Mouse (Mus musculus) bone marrow, adult 2 months (tissue): ENCODE results near the gene Rasal3.
A peak's percentile ranks its signal among the peaks of the same experiment; 100 is the strongest.

ENCODE experiments used
- CTCF ChIP-seq: fragments of 200-500 bp; IDR thresholded peaks from 2 replicates; pipeline ENCODE4 v1.5.1; 2011; ENCODE audit warnings: low read length, control low read depth; ENCODE audit not compliant: control insufficient read depth, insufficient read depth
- POLR2A ChIP-seq: fragments of 200-500 bp; IDR thresholded peaks from 2 replicates; pipeline ENCODE4 v1.6.1; 2011; ENCODE audit warnings: low read depth, mild to moderate bottlenecking, control low read depth, low read length, borderline replicate concordance; ENCODE audit not compliant: control insufficient read depth

GRCm38 (mm10) chr17:32364331-32364730 lies 39.1 kb downstream of the Rasal3 start:
- TF ChIP-seq CTCF (no peak), POLR2A (peak; percentile 36; the same call in 1 of the 2 replicates)
